Mouse (Mus musculus) small intestine, adult 2 months (tissue): Measurements from ENCODE around the gene Dab1.

Experiments used
- CTCF ChIP-seq: fragments of 200-500 bp; IDR thresholded peaks from 2 replicates; pipeline ENCODE4 v1.5.1; 2012; ENCODE audit warnings: low read depth, mild to moderate bottlenecking, control low read depth, inconsistent platforms, low read length, moderate library complexity, mixed read lengths; ENCODE audit not compliant: insufficient replicate concordance, insufficient read length; ENCODE audit errors: extremely low read depth
- POLR2A ChIP-seq: fragments of 200-500 bp; IDR thresholded peaks from 2 replicates; pipeline ENCODE4 v1.6.1; 2012; ENCODE audit warnings: low read depth, mild to moderate bottlenecking, control low read depth, inconsistent platforms, low read length, moderate library complexity

- TF ChIP-seq CTCF (no peak), POLR2A (no peak)
Observed at GRCm38 (mm10) chr4:103576305-103576704, 42.9 kb upstream of the Dab1 start.
